Mouse (Mus musculus): ENCODE measurements around the gene Chst4. TPM values are rescaled to one million over a fixed set of nuclear protein-coding genes. Genes with fewer than 3 reads are reported as not detected.

Gene Chst4
- total RNA-seq, 1 experiment from 2014 or later, result not detected

Other genes starting within 250 kb of the Chst4 start
- gene Phlpp2, start 171.2 kb downstream of the Chst4 start, total RNA-seq (2017), result 7.7 and 9.1 TPM in 2 replicates
- gene Marveld3, start 77.5 kb downstream of the Chst4 start, total RNA-seq (2017), result 0.49 TPM in 1 of 2 replicates, not detected in the other
- gene Tat, start 49.3 kb downstream of the Chst4 start, total RNA-seq (2017), result not detected in 2 replicates
- 0.25 and 1.0 TPM in 2 replicates for gene Zfp612, start 40.0 kb upstream of the Chst4 start, total RNA-seq (2017)
- not detected in 2 replicates for gene Gm21964, start 61.5 kb upstream of the Chst4 start, total RNA-seq (2017)
- gene Gm17720, start 63.0 kb upstream of the Chst4 start, total RNA-seq (2017), result not detected in 2 replicates
- gene Calb2, start 128.5 kb upstream of the Chst4 start, total RNA-seq (2017), result not detected in 2 replicates
- 4.3 and 5.6 TPM in 2 replicates for gene Cmtr2, start 175.9 kb upstream of the Chst4 start, total RNA-seq (2017)
- gene Hydin, start 227.2 kb upstream of the Chst4 start, total RNA-seq (2017), result 0.12 TPM in 1 of 2 replicates, not detected in the other

All from neutrophil, adult 5-6 weeks (primary cell).